22 mouse cellular contexts compared by ENCODE assay signal in the genomic region with DNA sequence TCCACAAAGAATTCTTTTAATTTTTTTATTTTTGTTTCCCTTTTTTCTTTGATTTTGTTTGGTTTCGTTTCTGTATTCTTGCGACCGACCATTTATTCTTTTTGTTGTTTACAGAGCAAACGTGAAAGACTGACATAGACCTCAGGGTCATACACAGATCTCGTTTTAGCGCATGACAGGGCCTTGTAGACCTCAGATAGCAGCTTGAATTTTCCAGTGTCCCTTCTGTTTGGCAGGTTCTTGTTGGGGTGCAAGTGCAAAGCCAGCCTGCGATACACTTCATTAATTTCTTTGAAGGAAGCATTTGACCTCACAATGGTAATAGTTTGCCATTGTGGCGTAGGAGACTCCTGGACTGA.
"Had no signal": no experiment of that assay in that cellular context is flagged by ENCODE, and none has a peak within 500 bp of the region (broad histone marks: within the 10 kb centered on the region; RNA-seq: fewer than 3 reads in every experiment).

No protein-coding gene starts in this region.

- H3K36me3 ChIP-seq: lung, embryonic 15.5 days; midbrain, embryonic 13.5 days; neural tube, embryonic 13.5 days; stomach, embryonic 15.5 days had no signal

- H3K9me3 ChIP-seq: kidney, embryonic 15.5 days; lung, embryonic 15.5 days; megakaryocyte, embryonic 14.5 days; midbrain, embryonic 10.5 days; midbrain, embryonic 13.5 days; neural tube, embryonic 13.5 days; stomach, embryonic 15.5 days had no signal

- ATAC-seq: inflammation-experienced regulatory T-cells, adult 6 months; midbrain, embryonic 13.5 days; midbrain, embryonic 16.5 days had no signal

- H3K4me3 ChIP-seq: kidney, embryonic 15.5 days; left cerebral cortex, adult 2 months; lung, embryonic 15.5 days; megakaryocyte, embryonic 14.5 days; midbrain, embryonic 10.5 days; midbrain, embryonic 13.5 days; myocyte; neural tube, embryonic 13.5 days; stomach, embryonic 15.5 days had no signal

- H3K27ac ChIP-seq: kidney, embryonic 15.5 days; left cerebral cortex, adult 2 months; lung, embryonic 15.5 days; midbrain, embryonic 10.5 days; midbrain, embryonic 13.5 days; neural tube, embryonic 13.5 days; stomach, embryonic 15.5 days had no signal

- DNase-seq: kidney, adult 2 months; kidney, postnatal 10 days; kidney, postnatal 36 days; layer of hippocampus, postnatal 36 days; lung, adult 18-20 months; lung, postnatal 10 days; lung, postnatal 36 days; retina, postnatal 1 day; right cerebral cortex, postnatal 25 days; spleen, adult 18-20 months; thymus, postnatal 25 days had no signal

- H3K27me3 ChIP-seq: kidney, embryonic 15.5 days; lung, embryonic 15.5 days; megakaryocyte, embryonic 14.5 days; midbrain, embryonic 13.5 days; neural tube, embryonic 13.5 days; stomach, embryonic 15.5 days had no signal

- H3K4me2 ChIP-seq: kidney, embryonic 15.5 days; lung, embryonic 15.5 days; midbrain, embryonic 13.5 days; neural tube, embryonic 13.5 days; stomach, embryonic 15.5 days had no signal

- H3K9ac ChIP-seq: kidney, embryonic 15.5 days; lung, embryonic 15.5 days; midbrain, embryonic 13.5 days; neural tube, embryonic 13.5 days; stomach, embryonic 15.5 days had no signal

- H3K4me1 ChIP-seq: kidney, embryonic 15.5 days; lung, embryonic 15.5 days; midbrain, embryonic 10.5 days; midbrain, embryonic 13.5 days; neural tube, embryonic 13.5 days; stomach, embryonic 15.5 days had no signal
